Mouse (Mus musculus) CD4-positive helper T cell, adult 2 months (primary cell): ENCODE results near the gene Terb1.
A peak's percentile ranks its signal among the peaks of the same experiment; 100 is the strongest.

Experiments
- DNase-seq: peaks from one replicate; pipeline ENCODE4 v3.0.0-alpha.2; 2012; ENCODE audit warnings: low read depth, missing footprints, low spot score

Gene Terb1

GRCm38 (mm10) chr8:104509061-104510006 is at the start of gene Terb1:
Gene Terb1 (minus strand): TSS chr8:104509910.
- DNase-seq, result peak; percentile 60

GRCm38 (mm10) chr8:104557226-104557625 is 47.5 kb upstream of the Terb1 start:
- DNase-seq, result no peak

GRCm38 (mm10) chr8:104555191-104555590 is 45.5 kb upstream of the Terb1 start:
- DNase-seq, result no peak

GRCm38 (mm10) chr8:104543440-104544045 is 33.8 kb upstream of the Terb1 start:
- no peak for DNase-seq

- DNase-seq, result no peak
Measured at GRCm38 (mm10) chr8:104542160-104542559, 32.5 kb upstream of the Terb1 start.

GRCm38 (mm10) chr8:104541515-104541880 is 31.8 kb upstream of the Terb1 start:
- DNase-seq, result no peak

GRCm38 (mm10) chr8:104540710-104541514 is 31.2 kb upstream of the Terb1 start:
- peak; percentile 16 for DNase-seq

- DNase-seq, result no peak
Measured at GRCm38 (mm10) chr8:104540238-104540637, 30.5 kb upstream of the Terb1 start.

- DNase-seq, result no peak
Measured at GRCm38 (mm10) chr8:104539566-104539965, 29.9 kb upstream of the Terb1 start.

GRCm38 (mm10) chr8:104538896-104539295 is 29.2 kb upstream of the Terb1 start:
- DNase-seq, result no peak

- DNase-seq, result no peak
Measured at GRCm38 (mm10) chr8:104536028-104536427, 26.3 kb upstream of the Terb1 start.

GRCm38 (mm10) chr8:104535378-104535777 is 25.7 kb upstream of the Terb1 start:
- peak; percentile 40 for DNase-seq

GRCm38 (mm10) chr8:104534779-104535141 is 25.1 kb upstream of the Terb1 start:
- DNase-seq, result peak; percentile 79

GRCm38 (mm10) chr8:104533971-104534778 is 24.5 kb upstream of the Terb1 start, which contains the start of the genes Nae1 and Car7:
Gene Nae1 (minus strand): TSS chr8:104534637.
Gene Car7 (plus strand): TSS chr8:104534689.
- peak; percentile 96 for DNase-seq

- no peak for DNase-seq
Measured at GRCm38 (mm10) chr8:104533551-104533950, 23.8 kb upstream of the Terb1 start.

GRCm38 (mm10) chr8:104529671-104530070 is 20.0 kb upstream of the Terb1 start:
- DNase-seq, result no peak

- DNase-seq, result no peak
Measured at GRCm38 (mm10) chr8:104517872-104518271, 8.2 kb upstream of the Terb1 start.

GRCm38 (mm10) chr8:104510134-104510533 is 424 bp upstream of the Terb1 start:
- DNase-seq, result no peak

- DNase-seq, result no peak
Measured at GRCm38 (mm10) chr8:104479091-104479490, 30.6 kb downstream of the Terb1 start.

- DNase-seq, result no peak
Measured at GRCm38 (mm10) chr8:104472465-104472864, 37.2 kb downstream of the Terb1 start.

GRCm38 (mm10) chr8:104467463-104467862 is 42.2 kb downstream of the Terb1 start:
- no peak for DNase-seq
